Mouse (Mus musculus) T-helper 2 cell (primary cell): ENCODE data around the gene Mfsd14a.

Experiments
- in situ Hi-C: fragments of 300-600 bp; cut with MboI, MseI; formaldehyde crosslinking; loops from one replicate; pipeline ENCODE4 v1.15.1; 2025; ENCODE audit warnings: high pct_unique_total_duplicates

The Mfsd14a gene

DNA sequence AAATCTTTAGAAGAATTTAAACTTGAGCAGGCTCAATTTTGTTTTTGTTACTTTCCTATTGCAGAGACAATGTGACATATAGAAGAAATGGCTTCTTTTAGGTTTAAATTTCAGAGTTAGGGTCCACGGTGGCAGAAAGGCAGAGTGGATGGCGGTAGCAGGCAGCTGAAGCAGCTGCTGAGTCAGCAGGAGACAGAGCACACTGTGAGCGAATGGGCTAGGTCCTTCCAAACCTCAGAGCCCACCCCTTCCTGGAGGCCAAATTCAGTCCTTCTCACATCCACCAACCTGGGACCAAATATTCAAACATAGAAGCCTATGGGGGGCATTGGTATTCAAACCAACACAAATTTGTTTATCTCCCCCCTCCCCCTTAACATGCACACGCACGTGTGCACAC is 60.7 kb downstream of the Mfsd14a start:
- in situ Hi-C loops, result no loop called here

DNA sequence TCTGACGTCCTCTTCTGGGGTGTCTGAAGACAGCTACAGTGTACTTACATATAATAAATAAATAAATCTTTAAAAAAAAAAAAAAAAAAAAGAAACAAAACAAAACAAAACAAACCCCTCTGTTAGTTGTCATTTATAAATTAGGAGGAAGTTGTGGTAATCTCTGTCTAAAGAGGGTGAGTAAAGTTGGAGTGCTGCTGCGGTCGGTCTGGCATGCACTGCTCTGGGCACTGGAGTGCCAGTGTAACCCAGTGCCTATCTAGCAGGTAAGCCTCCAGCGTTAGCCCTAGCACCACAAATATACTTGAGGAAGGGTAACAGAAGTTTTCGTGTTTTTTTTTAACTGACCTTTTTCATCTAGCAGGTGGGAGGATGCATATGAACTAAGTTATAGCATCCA is 61.5 kb downstream of the Mfsd14a start:
- in situ Hi-C loops, result no loop called here

DNA sequence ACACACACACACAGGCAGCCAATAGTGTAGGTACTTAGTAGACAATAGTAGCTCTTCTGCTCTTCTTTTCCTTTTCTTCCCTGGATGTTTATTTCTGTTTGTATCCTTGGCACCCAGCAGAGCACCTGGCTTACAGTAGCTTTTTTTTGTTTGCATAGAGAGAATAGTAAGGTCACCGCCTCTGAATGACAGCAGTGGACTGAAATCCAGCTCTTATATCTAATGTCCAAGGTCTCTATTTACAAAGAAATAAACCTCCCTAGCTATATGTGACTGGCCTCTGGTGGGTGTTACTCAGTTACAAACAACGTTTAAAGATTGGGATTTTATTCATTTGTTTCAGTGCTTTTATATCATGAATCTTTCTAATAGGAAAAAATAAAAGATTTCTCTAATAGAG is 62.8 kb downstream of the Mfsd14a start:
- in situ Hi-C loops, result no loop called here

DNA sequence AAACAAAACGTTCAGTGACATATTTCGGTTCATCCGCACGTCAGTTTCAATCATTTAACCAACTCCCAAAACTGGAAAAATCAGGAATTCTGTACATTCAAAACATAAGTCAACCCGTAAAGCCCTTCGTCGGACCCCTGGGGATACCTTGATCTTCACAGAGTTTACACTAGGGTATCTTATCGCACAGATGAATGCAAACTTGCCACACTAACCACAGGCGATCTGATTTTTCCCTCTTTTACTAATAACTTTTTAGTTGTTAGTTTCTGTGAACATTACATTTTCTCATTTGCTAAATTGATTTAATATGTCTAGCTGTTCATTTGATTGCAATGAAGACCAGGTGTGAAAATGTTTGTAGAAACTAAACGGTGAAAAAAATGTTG is 66.9 kb downstream of the Mfsd14a start:
- in situ Hi-C loops, result no loop called here

DNA sequence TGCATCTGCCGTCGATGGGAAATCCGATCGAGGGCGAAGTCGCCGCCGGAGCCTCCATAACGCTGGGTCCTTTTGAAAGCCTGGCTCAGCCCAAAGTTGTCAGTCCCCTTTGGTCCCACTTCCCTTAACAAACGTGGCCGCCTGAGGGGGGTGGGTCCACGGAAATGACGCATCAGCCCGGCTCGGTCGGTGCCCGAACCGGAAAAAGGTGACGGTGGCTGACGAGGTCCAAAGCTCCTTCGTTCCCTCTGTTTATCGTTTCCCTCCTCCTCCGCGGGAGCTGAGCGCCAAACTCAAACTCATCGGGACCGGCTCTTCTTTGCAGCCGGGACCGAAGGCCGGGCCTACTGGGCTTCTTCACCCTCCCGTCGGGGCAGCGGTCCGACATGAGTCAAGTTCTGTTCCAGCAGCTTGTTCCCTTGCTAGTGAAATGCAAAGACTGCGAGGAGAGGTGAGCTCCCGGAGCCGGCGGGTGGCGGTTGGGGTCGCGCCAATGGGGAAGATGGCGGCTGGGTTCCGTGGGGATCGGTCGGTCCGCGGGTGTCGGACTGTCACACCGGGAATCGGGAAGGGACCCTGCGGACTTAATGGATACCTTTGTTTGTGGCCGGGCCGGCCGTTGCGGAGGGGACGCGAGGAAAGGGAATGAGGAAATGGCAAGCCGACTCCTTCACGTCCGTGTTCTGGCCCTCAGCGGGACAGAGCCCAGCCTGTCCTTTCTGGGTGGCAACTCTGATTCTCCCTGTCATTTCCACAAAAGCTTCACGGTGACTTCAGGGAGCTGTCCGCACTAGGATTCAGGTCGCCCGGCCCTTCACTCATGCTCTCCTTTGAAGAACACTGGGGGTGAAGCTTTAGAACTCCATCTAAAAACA is 67.5 kb downstream of the Mfsd14a start, which contains the start of gene Sass6:
TSS of gene Sass6 (plus strand) at position 255 of the 875 bp plus-strand sequence.
- in situ Hi-C loops, result no loop called here

DNA sequence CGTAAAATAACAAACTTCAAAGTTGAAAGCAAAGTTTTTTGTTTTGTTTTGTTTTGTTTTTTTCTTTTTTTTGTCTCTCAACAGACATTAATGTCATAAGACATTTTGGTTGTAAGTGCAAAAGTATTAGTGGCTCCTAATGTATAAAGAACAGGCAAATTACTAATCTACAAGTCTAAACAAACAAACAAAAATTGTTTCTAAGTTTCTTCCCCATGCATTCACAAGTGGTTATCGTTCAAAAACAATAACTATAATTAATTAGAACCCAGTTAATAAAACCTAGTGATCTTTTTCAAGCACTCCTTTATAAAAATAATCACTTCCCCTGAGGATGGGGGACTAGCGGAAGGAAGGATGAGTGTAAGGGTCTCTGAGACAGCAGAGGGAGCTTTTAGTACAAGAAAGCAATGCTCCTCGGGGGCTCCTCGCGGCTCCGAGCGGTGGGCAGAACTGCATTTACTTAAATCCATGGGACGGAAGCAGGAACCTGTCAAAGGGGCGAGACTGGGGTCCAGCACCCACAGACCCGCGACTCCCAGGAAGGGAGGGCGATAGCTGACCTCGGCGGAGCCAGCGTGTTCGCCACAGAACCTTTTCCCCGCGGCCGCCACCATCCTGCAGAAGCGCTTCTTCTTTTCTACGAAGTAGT is 68.3 kb downstream of the Mfsd14a start:
- in situ Hi-C loops, result no loop called here

DNA sequence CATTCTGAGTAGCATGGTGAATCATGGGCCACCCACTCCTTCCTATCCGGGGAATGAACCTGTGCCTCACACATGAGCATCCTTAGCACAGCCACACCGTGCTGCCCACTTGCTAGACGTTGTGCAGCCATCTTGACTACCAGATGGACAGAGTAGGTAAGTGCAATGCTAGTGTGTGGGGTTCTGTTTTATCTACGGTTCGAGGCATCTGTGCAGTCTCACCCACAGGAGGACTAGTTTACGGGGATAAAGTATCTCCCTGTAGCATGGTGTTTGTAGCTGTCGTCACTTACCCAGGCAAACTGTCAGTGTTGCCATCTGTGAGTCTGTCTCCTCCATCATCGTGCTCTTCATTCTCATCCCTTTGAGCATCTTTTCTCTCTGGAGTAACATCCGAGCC is 80.3 kb downstream of the Mfsd14a start:
- in situ Hi-C loops, result no loop called here
